Mouse (Mus musculus) kidney, adult 18-20 months (tissue): ENCODE measurements around the gene Tmprss4.

ENCODE experiments used
- DNase-seq: peaks from one replicate; pipeline ENCODE4 v3.0.0; 2021

The Tmprss4 gene

GRCm38 (mm10) chr9:45203797-45204410 lies at the start of gene Tmprss4:
Tmprss4 (minus strand) TSS chr9:45204092.
- peak; percentile 7 for DNase-seq

- DNase-seq, result no peak
These were observed 48.5 kb upstream of the Tmprss4 start for GRCm38 (mm10) chr9:45252395-45252794.

- DNase-seq, result no peak
These were observed 48.1 kb upstream of the Tmprss4 start for GRCm38 (mm10) chr9:45251990-45252389.

- DNase-seq, result no peak
These were observed 47.4 kb upstream of the Tmprss4 start for GRCm38 (mm10) chr9:45251281-45251680.

- no peak for DNase-seq
These were observed 46.4 kb upstream of the Tmprss4 start for GRCm38 (mm10) chr9:45250306-45250705.

- DNase-seq, result no peak
These were observed 43.6 kb upstream of the Tmprss4 start for GRCm38 (mm10) chr9:45247536-45247935.

- no peak for DNase-seq
These were observed 42.2 kb upstream of the Tmprss4 start for GRCm38 (mm10) chr9:45246060-45246459.

- DNase-seq, result no peak
These were observed 41.5 kb upstream of the Tmprss4 start for GRCm38 (mm10) chr9:45245432-45245831.

GRCm38 (mm10) chr9:45241397-45241796 lies 37.5 kb upstream of the Tmprss4 start:
- no peak for DNase-seq

GRCm38 (mm10) chr9:45236744-45237143 lies 32.9 kb upstream of the Tmprss4 start:
- DNase-seq, result no peak

GRCm38 (mm10) chr9:45235668-45236227 lies 31.9 kb upstream of the Tmprss4 start:
- DNase-seq, result no peak

- DNase-seq, result no peak
These were observed 25.5 kb upstream of the Tmprss4 start for GRCm38 (mm10) chr9:45229359-45229758.

- peak; percentile 90 for DNase-seq
These were observed 17.7 kb upstream of the Tmprss4 start for GRCm38 (mm10) chr9:45221567-45221966.

GRCm38 (mm10) chr9:45219644-45220043 lies 15.8 kb upstream of the Tmprss4 start:
- DNase-seq, result no peak

GRCm38 (mm10) chr9:45215526-45216179 lies 11.8 kb upstream of the Tmprss4 start:
- DNase-seq, result no peak

- no peak for DNase-seq
These were observed 8.1 kb upstream of the Tmprss4 start for GRCm38 (mm10) chr9:45212001-45212400.

GRCm38 (mm10) chr9:45207015-45207743 lies 3.3 kb upstream of the Tmprss4 start:
- DNase-seq, result no peak

GRCm38 (mm10) chr9:45206121-45206520 lies 2.2 kb upstream of the Tmprss4 start:
- DNase-seq, result peak; percentile 9

GRCm38 (mm10) chr9:45205143-45205542 lies 1.3 kb upstream of the Tmprss4 start:
- peak; percentile 59 for DNase-seq

- DNase-seq, result peak; percentile 61
These were observed 1.7 kb downstream of the Tmprss4 start for GRCm38 (mm10) chr9:45202021-45202798.

GRCm38 (mm10) chr9:45201319-45201947 lies 2.5 kb downstream of the Tmprss4 start:
- peak; percentile 8 for DNase-seq

- no peak for DNase-seq
These were observed 6.3 kb downstream of the Tmprss4 start for GRCm38 (mm10) chr9:45197549-45197948.
